ENCODE assay signal across 8 mouse cellular contexts in the genomic region with DNA sequence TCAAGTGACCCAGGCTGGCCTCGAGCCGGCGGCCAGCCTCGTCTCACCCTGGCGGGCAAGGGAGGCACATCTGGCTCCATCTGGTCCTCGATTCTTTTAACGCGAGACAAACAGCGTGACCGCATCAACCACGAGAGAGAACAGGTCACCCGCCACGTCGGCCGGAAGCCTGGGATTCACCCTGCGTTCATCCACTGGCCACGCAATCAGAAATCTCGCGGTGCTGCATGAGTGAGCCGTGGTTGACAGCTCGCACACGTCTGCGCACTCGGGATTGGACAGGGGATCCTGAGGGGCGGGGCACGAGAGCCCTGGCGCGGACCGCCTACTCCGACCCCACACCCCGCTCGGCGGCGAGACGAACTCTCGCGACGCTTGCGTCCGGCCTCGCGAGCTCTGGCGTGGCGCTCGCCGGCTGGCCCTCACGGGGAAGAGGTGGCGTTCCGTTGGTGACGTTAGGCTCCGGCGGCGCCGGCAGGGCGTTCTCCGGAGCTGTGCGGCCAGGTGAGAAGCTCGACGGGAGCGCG. TPM values are rescaled to one million over a fixed set of nuclear protein-coding genes. Genes with fewer than 3 reads are reported as not detected.
DNase-seq lines count a peak whose midpoint lies in the region; ATAC-seq and TF ChIP-seq lines count a peak whose summit lies in the region.

Gene Nktr, plus strand, starts transcription at position 378 of the 527 bp plus-strand sequence.

- TF ChIP-seq EP300 in lung, postnatal 0 days (IDR thresholded peaks at IDR 0.05): peak; percentile 54; the same call in 1 of the 2 replicates

- peak; percentile 96 for ATAC-seq in frontal cortex, adult (ENCODE audit: low TSS enrichment)
- peak; percentile 99 for ATAC-seq in lung, postnatal 0 days

- WGBS in hindbrain, embryonic 10.5 days: under 1% methylated on average over 61 of the region's 61 CpGs
- 0% methylated on average over 42 of the region's 61 CpGs for WGBS in lung, postnatal 0 days

- no peaks in the 10 kb centered on the region for H3K9me3 ChIP-seq in hindbrain, embryonic 10.5 days
- no peaks in the 10 kb centered on the region for H3K9me3 ChIP-seq in lung, postnatal 0 days (ENCODE audit: low read length)

- peak; percentile 98 for DNase-seq in MN1 (ENCODE audit: low spot score)
- DNase-seq in cerebellum, adult 9-10 months: peak; percentile 97
- DNase-seq in hindbrain, embryonic 10.5 days (ENCODE audit: low spot score): peak; percentile 98
- peak; percentile 99 for DNase-seq in layer of hippocampus, adult 9-11 months
- DNase-seq in lung, postnatal 0 days (ENCODE audit: low spot score): peak; percentile 100
- peak; percentile 91 for DNase-seq in ovary, postnatal 14 days (ENCODE audit: low spot score)
- DNase-seq in thymus, postnatal 14 days: peak; percentile 98

- H3K4me1 ChIP-seq in hindbrain, embryonic 10.5 days (replicated peaks): peaks cover 21% of the 10 kb centered on the region
- peaks cover 6% of the 10 kb centered on the region; the same call in 1 of the 2 replicates for H3K4me1 ChIP-seq in lung, postnatal 0 days (ENCODE audit: insufficient read depth, low read depth, low read length)

- peak within 1 kb of the TSS; percentile 97 for H3K27ac ChIP-seq in hindbrain, embryonic 10.5 days
- H3K27ac ChIP-seq in lung, postnatal 0 days (ENCODE audit: low read length): peak within 1 kb of the TSS; percentile 98

- no peaks in the 10 kb centered on the region for H3K27me3 ChIP-seq in hindbrain, embryonic 10.5 days (ENCODE audit: insufficient read depth, poor library complexity, severe bottlenecking)
- no peaks in the 10 kb centered on the region for H3K27me3 ChIP-seq in lung, postnatal 0 days (replicated peaks; ENCODE audit: insufficient read depth, low read length)

- H3K4me3 ChIP-seq in hindbrain, embryonic 10.5 days: peak within 1 kb of the TSS; percentile 91
- peak within 1 kb of the TSS; percentile 89 for H3K4me3 ChIP-seq in lung, postnatal 0 days (ENCODE audit: low read depth, low read length)

- peak within 1 kb of the TSS; percentile 94 for H3K9ac ChIP-seq in lung, postnatal 0 days (replicated peaks; ENCODE audit: low read depth)

- peak within 1 kb of the TSS; percentile 61 for H3K4me2 ChIP-seq in lung, postnatal 0 days (replicated peaks; ENCODE audit: low read depth, low read length)

- peaks cover 5% of the 10 kb centered on the region for H3K36me3 ChIP-seq in hindbrain, embryonic 10.5 days
- no peaks in the 10 kb centered on the region for H3K36me3 ChIP-seq in lung, postnatal 0 days (ENCODE audit: insufficient read depth, low read length)

- TF ChIP-seq CTCF in lung, postnatal 0 days (IDR thresholded peaks at IDR 0.05): peak; percentile 54

RNA-seq across cellular contexts. Expression of gene Nktr, which starts in this region (rescaled TPM):
- 45.9 and 57.6 TPM in 2 replicates for polyA plus RNA-seq in hindbrain, embryonic 10.5 days (2016; fragmentation: Nextera tagmentation; extraction: Ambion mirVana)
- 43.6 and 51.3 TPM in 2 replicates for polyA plus RNA-seq in lung, postnatal 0 days (2015; fragmentation: Nextera tagmentation; extraction: Ambion mirVana)

Comparison
In these comparisons a context has a peak if more than half of its experiments do, and no peak if none do; other contexts are left out.
1. Peak in every context shown above with its lines: DNase-seq, ATAC-seq, H3K4me3 ChIP-seq and H3K27ac ChIP-seq.